10 mouse cellular contexts compared by ENCODE assay signal in genomic region chr4:13398764-13399515, GRCm38 (mm10).
DNase-seq lines count a peak whose midpoint lies in the region; ATAC-seq lines count a peak whose summit lies in the region.
"Had no signal": no experiment of that assay in that cellular context is flagged by ENCODE, and none has a peak within 500 bp of the region (broad histone marks: within the 10 kb centered on the region; RNA-seq: fewer than 3 reads in every experiment).

No protein-coding gene starts in this region.

- H3K4me2 ChIP-seq in forebrain, embryonic 13.5 days = peak overlapping the region; percentile 28
- peak overlapping the region; percentile 42 for H3K4me2 ChIP-seq in neural tube, embryonic 15.5 days
- H3K4me2 ChIP-seq in kidney, embryonic 14.5 days (replicated peaks; ENCODE audit: low read depth, low read length) = no peak overlapping the region

- no peak overlapping the region for H3K9ac ChIP-seq in forebrain, embryonic 13.5 days
- no peak overlapping the region for H3K9ac ChIP-seq in neural tube, embryonic 15.5 days (replicated peaks)
- H3K9ac ChIP-seq in kidney, embryonic 14.5 days (ENCODE audit: low read depth, low read length) = no peak overlapping the region

- peak overlapping the region; percentile 44 for H3K27ac ChIP-seq in forebrain, embryonic 13.5 days
- peak overlapping the region; percentile 54 for H3K27ac ChIP-seq in neural tube, embryonic 15.5 days (replicated peaks)
- H3K27ac ChIP-seq in kidney, embryonic 14.5 days (ENCODE audit: low read depth, low read length) = no peak overlapping the region
- H3K27ac ChIP-seq: heart, adult 2 months; kidney, postnatal 0 days had no signal

- H3K4me3 ChIP-seq in forebrain, embryonic 13.5 days = no peak overlapping the region
- 0 out of 2 replicates have a peak overlapping the region, but pooled peaks have one; percentile 13 for H3K4me3 ChIP-seq in neural tube, embryonic 15.5 days (replicated peaks)
- H3K4me3 ChIP-seq in kidney, embryonic 14.5 days (ENCODE audit: low read length) = no peak overlapping the region
- H3K4me3 ChIP-seq: heart, adult 2 months had no signal

- no peaks in the 10 kb centered on the region for H3K9me3 ChIP-seq in forebrain, embryonic 13.5 days (replicated peaks)
- no peaks in the 10 kb centered on the region; the same call in 1 of the 2 replicates for H3K9me3 ChIP-seq in neural tube, embryonic 15.5 days (replicated peaks)
- no peaks in the 10 kb centered on the region for H3K9me3 ChIP-seq in kidney, embryonic 14.5 days (ENCODE audit: control insufficient read depth, low read length)

- DNase-seq in gastrocnemius, postnatal 10 days = peak; percentile 18
- no peak for DNase-seq in gastrocnemius, adult 8-10 months (ENCODE audit: low spot score in 2 of 2)
- DNase-seq in layer of hippocampus, postnatal 25 days (ENCODE audit: extremely low spot score in 1 of 2, low spot score in 1 of 2) = peak; percentile 8 to 12
- DNase-seq in cerebellum, adult 8-10 months = no peak
- no peak for DNase-seq in urinary bladder, postnatal 10 days (ENCODE audit: low spot score)
- DNase-seq: heart, adult 2 months had no signal

- peak; percentile 43; the same call in 1 of the 2 replicates for ATAC-seq in forebrain, embryonic 13.5 days
- ATAC-seq in neural tube, embryonic 15.5 days (ENCODE audit: low FRiP score) = peak; percentile 87
- ATAC-seq in kidney, embryonic 14.5 days (ENCODE audit: low FRiP score, low TSS enrichment) = no peak

- peaks cover 12% of the 10 kb centered on the region for H3K4me1 ChIP-seq in forebrain, embryonic 13.5 days
- peaks cover 18% of the 10 kb centered on the region for H3K4me1 ChIP-seq in neural tube, embryonic 15.5 days
- H3K4me1 ChIP-seq in kidney, embryonic 14.5 days (ENCODE audit: control insufficient read depth, insufficient read depth, low read length) = no peaks in the 10 kb centered on the region

- no peaks in the 10 kb centered on the region for H3K36me3 ChIP-seq in forebrain, embryonic 13.5 days (ENCODE audit: poor library complexity, severe bottlenecking)
- no peaks in the 10 kb centered on the region for H3K36me3 ChIP-seq in neural tube, embryonic 15.5 days
- no peaks in the 10 kb centered on the region for H3K36me3 ChIP-seq in kidney, embryonic 14.5 days (ENCODE audit: control insufficient read depth, insufficient read depth, low read length)

- H3K27me3 ChIP-seq in forebrain, embryonic 13.5 days = no peaks in the 10 kb centered on the region
- H3K27me3 ChIP-seq in neural tube, embryonic 15.5 days (replicated peaks) = no peaks in the 10 kb centered on the region
- H3K27me3 ChIP-seq in kidney, embryonic 14.5 days (ENCODE audit: control insufficient read depth, insufficient read depth, low read length) = no peaks in the 10 kb centered on the region

- WGBS in forebrain, embryonic 13.5 days = 27% methylated on average over 14 of the region's 14 CpGs
- WGBS in neural tube, embryonic 15.5 days = 10% methylated on average over 14 of the region's 14 CpGs
- WGBS in kidney, embryonic 14.5 days = 46% methylated on average over 14 of the region's 14 CpGs

Comparison
In these comparisons a context has a peak if more than half of its experiments do, and no peak if none do; other contexts are left out.
1. DNase-seq: peak in gastrocnemius, postnatal 10 days (single experiment) and layer of hippocampus, postnatal 25 days (2 of 2); none in gastrocnemius, adult 8-10 months (0 of 2), cerebellum, adult 8-10 months (single experiment) and urinary bladder, postnatal 10 days (single experiment).